Mouse (Mus musculus): ENCODE results near the gene Adk. TPM values are rescaled to one million over a fixed set of nuclear protein-coding genes. Genes with fewer than 3 reads are reported as not detected.

Adk gene
- polyA plus RNA-seq, 1 experiment from 2014 or later = 71.9 TPM

GRCm38 (mm10) chr14:21348611-21349260, 296.4 kb downstream of the Adk start:
- no peaks in the 10 kb centered on the region for H3K4me1 ChIP-seq (replicated peaks; ENCODE audit: control insufficient read depth, insufficient read depth, low read length)
- H3K4me2 ChIP-seq (ENCODE audit: low read length) = no peak overlapping the region
- H3K36me3 ChIP-seq (ENCODE audit: control insufficient read depth, insufficient read depth) = no peaks in the 10 kb centered on the region
- no peak overlapping the region for H3K4me3 ChIP-seq (replicated peaks; ENCODE audit: low read length)
- H3K9me3 ChIP-seq (ENCODE audit: control insufficient read depth, low read length) = no peaks in the 10 kb centered on the region
- ATAC-seq = no peak
- H3K9ac ChIP-seq (replicated peaks; ENCODE audit: low read depth, low read length) = no peak overlapping the region
- no peak overlapping the region for H3K27ac ChIP-seq (ENCODE audit: low read length)
- 67% methylated on average over 6 of the region's 6 CpGs for WGBS
- no peaks in the 10 kb centered on the region for H3K27me3 ChIP-seq (replicated peaks; ENCODE audit: control insufficient read depth, insufficient read depth, low read length)

- WGBS = 74% methylated on average over 2 of the region's 2 CpGs
- Histone ChIP-seq H3K27me3 (replicated peaks; ENCODE audit: control insufficient read depth, insufficient read depth, low read length) (no peaks in the 10 kb centered on the region), H3K4me2 (ENCODE audit: low read length) (no peak overlapping the region), H3K36me3 (ENCODE audit: control insufficient read depth, insufficient read depth) (no peaks in the 10 kb centered on the region), H3K9ac (replicated peaks; ENCODE audit: low read depth, low read length) (no peak overlapping the region), H3K27ac (ENCODE audit: low read length) (no peak overlapping the region), H3K4me1 (replicated peaks; ENCODE audit: control insufficient read depth, insufficient read depth, low read length) (no peaks in the 10 kb centered on the region), H3K4me3 (replicated peaks; ENCODE audit: low read length) (no peak overlapping the region), H3K9me3 (ENCODE audit: control insufficient read depth, low read length) (no peaks in the 10 kb centered on the region)
- no peak for ATAC-seq
Observed at GRCm38 (mm10) chr14:21351646-21352045, 299.3 kb downstream of the Adk start.

- no peaks in the 10 kb centered on the region for H3K36me3 ChIP-seq (ENCODE audit: control insufficient read depth, insufficient read depth)
- H3K9ac ChIP-seq (replicated peaks; ENCODE audit: low read depth, low read length) = no peak overlapping the region
- no peaks in the 10 kb centered on the region for H3K9me3 ChIP-seq (ENCODE audit: control insufficient read depth, low read length)
- ATAC-seq = no peak
- H3K4me2 ChIP-seq (ENCODE audit: low read length) = no peak overlapping the region
- H3K4me3 ChIP-seq (replicated peaks; ENCODE audit: low read length) = no peak overlapping the region
- peaks cover 11% of the 10 kb centered on the region for H3K4me1 ChIP-seq (replicated peaks; ENCODE audit: control insufficient read depth, insufficient read depth, low read length)
- H3K27ac ChIP-seq (ENCODE audit: low read length) = no peak overlapping the region
- 71% methylated on average over 1 of the region's 1 CpGs for WGBS
- no peaks in the 10 kb centered on the region for H3K27me3 ChIP-seq (replicated peaks; ENCODE audit: control insufficient read depth, insufficient read depth, low read length)
Observed at GRCm38 (mm10) chr14:21356286-21356685, 303.9 kb downstream of the Adk start.

- no peak overlapping the region for H3K4me2 ChIP-seq (ENCODE audit: low read length)
- no peaks in the 10 kb centered on the region for H3K27me3 ChIP-seq (replicated peaks; ENCODE audit: control insufficient read depth, insufficient read depth, low read length)
- no peaks in the 10 kb centered on the region for H3K9me3 ChIP-seq (ENCODE audit: control insufficient read depth, low read length)
- ATAC-seq = peak; percentile 82
- WGBS = 30% methylated on average over 10 of the region's 10 CpGs
- no peak overlapping the region for H3K4me3 ChIP-seq (replicated peaks; ENCODE audit: low read length)
- peak overlapping the region; percentile 80 for H3K27ac ChIP-seq (ENCODE audit: low read length)
- peaks cover 11% of the 10 kb centered on the region for H3K4me1 ChIP-seq (replicated peaks; ENCODE audit: control insufficient read depth, insufficient read depth, low read length)
- H3K36me3 ChIP-seq (ENCODE audit: control insufficient read depth, insufficient read depth) = no peaks in the 10 kb centered on the region
- H3K9ac ChIP-seq (replicated peaks; ENCODE audit: low read depth, low read length) = no peak overlapping the region
Observed at GRCm38 (mm10) chr14:21359207-21359895, 307.0 kb downstream of the Adk start.

GRCm38 (mm10) chr14:21359896-21360525, 307.6 kb downstream of the Adk start:
- no peak overlapping the region for H3K9ac ChIP-seq (replicated peaks; ENCODE audit: low read depth, low read length)
- H3K9me3 ChIP-seq (ENCODE audit: control insufficient read depth, low read length) = no peaks in the 10 kb centered on the region
- peak; percentile 38 for ATAC-seq
- WGBS = 78% methylated on average over 6 of the region's 12 CpGs
- H3K27ac ChIP-seq (ENCODE audit: low read length) = peak overlapping the region; percentile 80
- no peak overlapping the region for H3K4me2 ChIP-seq (ENCODE audit: low read length)
- no peaks in the 10 kb centered on the region for H3K36me3 ChIP-seq (ENCODE audit: control insufficient read depth, insufficient read depth)
- H3K27me3 ChIP-seq (replicated peaks; ENCODE audit: control insufficient read depth, insufficient read depth, low read length) = no peaks in the 10 kb centered on the region
- H3K4me3 ChIP-seq (replicated peaks; ENCODE audit: low read length) = no peak overlapping the region
- H3K4me1 ChIP-seq (replicated peaks; ENCODE audit: control insufficient read depth, insufficient read depth, low read length) = peaks cover 11% of the 10 kb centered on the region

- Histone ChIP-seq H3K4me3 (replicated peaks; ENCODE audit: low read length) (no peak overlapping the region), H3K9me3 (ENCODE audit: control insufficient read depth, low read length) (0 out of 2 replicates have a peak, but pooled peaks cover 4% of the 10 kb centered on the region), H3K27ac (ENCODE audit: low read length) (peak overlapping the region; percentile 69; the same call in 1 of the 2 replicates), H3K4me1 (replicated peaks; ENCODE audit: control insufficient read depth, insufficient read depth, low read length) (peaks cover 26% of the 10 kb centered on the region), H3K4me2 (ENCODE audit: low read length) (no peak overlapping the region), H3K9ac (replicated peaks; ENCODE audit: low read depth, low read length) (no peak overlapping the region), H3K36me3 (ENCODE audit: control insufficient read depth, insufficient read depth) (no peaks in the 10 kb centered on the region), H3K27me3 (replicated peaks; ENCODE audit: control insufficient read depth, insufficient read depth, low read length) (no peaks in the 10 kb centered on the region)
- no peak for ATAC-seq
- WGBS = 72% methylated on average over 2 of the region's 2 CpGs
Observed at GRCm38 (mm10) chr14:21367095-21367494, 314.7 kb downstream of the Adk start.

GRCm38 (mm10) chr14:21368622-21369021, 316.2 kb downstream of the Adk start:
- Histone ChIP-seq H3K36me3 (ENCODE audit: control insufficient read depth, insufficient read depth) (no peaks in the 10 kb centered on the region), H3K27me3 (replicated peaks; ENCODE audit: control insufficient read depth, insufficient read depth, low read length) (no peaks in the 10 kb centered on the region), H3K4me1 (replicated peaks; ENCODE audit: control insufficient read depth, insufficient read depth, low read length) (peaks cover 32% of the 10 kb centered on the region), H3K4me2 (ENCODE audit: low read length) (no peak overlapping the region), H3K9me3 (ENCODE audit: control insufficient read depth, low read length) (0 out of 2 replicates have a peak, but pooled peaks cover 4% of the 10 kb centered on the region), H3K9ac (replicated peaks; ENCODE audit: low read depth, low read length) (no peak overlapping the region), H3K27ac (ENCODE audit: low read length) (peak overlapping the region; percentile 87), H3K4me3 (replicated peaks; ENCODE audit: low read length) (no peak overlapping the region)
- peak; percentile 18; the same call in 1 of the 2 replicates for ATAC-seq
- WGBS = 6% methylated on average over 2 of the region's 2 CpGs

- H3K36me3 ChIP-seq (ENCODE audit: control insufficient read depth, insufficient read depth) = no peaks in the 10 kb centered on the region
- H3K4me1 ChIP-seq (replicated peaks; ENCODE audit: control insufficient read depth, insufficient read depth, low read length) = peaks cover 32% of the 10 kb centered on the region
- no peak overlapping the region for H3K4me3 ChIP-seq (replicated peaks; ENCODE audit: low read length)
- H3K9ac ChIP-seq (replicated peaks; ENCODE audit: low read depth, low read length) = peak overlapping the region; percentile 41; the same call in 1 of the 2 replicates
- H3K27me3 ChIP-seq (replicated peaks; ENCODE audit: control insufficient read depth, insufficient read depth, low read length) = no peaks in the 10 kb centered on the region
- peak overlapping the region; percentile 87 for H3K27ac ChIP-seq (ENCODE audit: low read length)
- 3% methylated on average over 5 of the region's 5 CpGs for WGBS
- peak; percentile 97 for ATAC-seq
- H3K4me2 ChIP-seq (ENCODE audit: low read length) = 0 out of 2 replicates have a peak overlapping the region, but pooled peaks have one; percentile 12
- H3K9me3 ChIP-seq (ENCODE audit: control insufficient read depth, low read length) = 0 out of 2 replicates have a peak, but pooled peaks cover 4% of the 10 kb centered on the region
Observed at GRCm38 (mm10) chr14:21369127-21369526, 316.8 kb downstream of the Adk start.

GRCm38 (mm10) chr14:21371946-21372345, 319.6 kb downstream of the Adk start:
- H3K27ac ChIP-seq (ENCODE audit: low read length) = peak overlapping the region; percentile 64

More at GRCm38 (mm10) chr14:21371946-21372345, 319.6 kb downstream of the Adk start:
- ATAC-seq = no peak
- Histone ChIP-seq H3K4me2 (ENCODE audit: low read length) (no peak overlapping the region), H3K27me3 (replicated peaks; ENCODE audit: control insufficient read depth, insufficient read depth, low read length) (no peaks in the 10 kb centered on the region), H3K9ac (replicated peaks; ENCODE audit: low read depth, low read length) (no peak overlapping the region), H3K4me1 (replicated peaks; ENCODE audit: control insufficient read depth, insufficient read depth, low read length) (peaks cover 32% of the 10 kb centered on the region), H3K9me3 (ENCODE audit: control insufficient read depth, low read length) (no peaks in the 10 kb centered on the region), H3K4me3 (replicated peaks; ENCODE audit: low read length) (no peak overlapping the region), H3K36me3 (ENCODE audit: control insufficient read depth, insufficient read depth) (no peaks in the 10 kb centered on the region)
- WGBS = 36% methylated on average over 2 of the region's 2 CpGs
